Mouse (Mus musculus): Measurements from ENCODE around the gene Zfp866.

The Zfp866 gene

GRCm38 (mm10) chr8:69796721-69797345 is 5.9 kb upstream of the Zfp866 start:
- no peak for DNase-seq (ENCODE audit: low spot score)

GRCm38 (mm10) chr8:69794901-69795300 is 3.9 kb upstream of the Zfp866 start:
- DNase-seq (ENCODE audit: low spot score), result no peak

GRCm38 (mm10) chr8:69794096-69794495 is 3.1 kb upstream of the Zfp866 start:
- no peak for DNase-seq (ENCODE audit: low spot score)

GRCm38 (mm10) chr8:69793666-69794065 is 2.7 kb upstream of the Zfp866 start:
- no peak for DNase-seq (ENCODE audit: low spot score)

- no peak for DNase-seq (ENCODE audit: low spot score)
Measured at GRCm38 (mm10) chr8:69791415-69792068, 564 bp upstream of the Zfp866 start.

- no peak for DNase-seq (ENCODE audit: low spot score)
Measured at GRCm38 (mm10) chr8:69790364-69790763, 614 bp downstream of the Zfp866 start.

- DNase-seq (ENCODE audit: low spot score), result no peak
Measured at GRCm38 (mm10) chr8:69789731-69790130, 1.2 kb downstream of the Zfp866 start.

- DNase-seq (ENCODE audit: low spot score), result no peak
Measured at GRCm38 (mm10) chr8:69789105-69789504, 1.9 kb downstream of the Zfp866 start.

GRCm38 (mm10) chr8:69777111-69777510 is 13.9 kb downstream of the Zfp866 start:
- DNase-seq (ENCODE audit: low spot score), result no peak

- DNase-seq (ENCODE audit: low spot score), result no peak
Measured at GRCm38 (mm10) chr8:69775149-69775534, 15.8 kb downstream of the Zfp866 start.

GRCm38 (mm10) chr8:69774503-69775148 is 16.4 kb downstream of the Zfp866 start, which contains the start of gene Gm20422:
Gm20422 (minus strand) TSS chr8:69774886.
- peak; percentile 92 for DNase-seq (ENCODE audit: low spot score)

- DNase-seq (ENCODE audit: low spot score), result no peak
Measured at GRCm38 (mm10) chr8:69772106-69772505, 18.9 kb downstream of the Zfp866 start.

- DNase-seq (ENCODE audit: low spot score), result no peak
Measured at GRCm38 (mm10) chr8:69771221-69771620, 19.8 kb downstream of the Zfp866 start.

GRCm38 (mm10) chr8:69761814-69762445 is 29.0 kb downstream of the Zfp866 start:
- no peak for DNase-seq (ENCODE audit: low spot score)

- no peak for DNase-seq (ENCODE audit: low spot score)
Measured at GRCm38 (mm10) chr8:69758316-69758715, 32.7 kb downstream of the Zfp866 start.

- no peak for DNase-seq (ENCODE audit: low spot score)
Measured at GRCm38 (mm10) chr8:69752437-69752836, 38.5 kb downstream of the Zfp866 start.

- DNase-seq (ENCODE audit: low spot score), result peak; percentile 96
Measured at GRCm38 (mm10) chr8:69749544-69750454, 41.2 kb downstream of the Zfp866 start, which contains the start of gene Zfp963. Zfp963 (minus strand) TSS chr8:69749970.

- DNase-seq (ENCODE audit: low spot score), result no peak
Measured at GRCm38 (mm10) chr8:69741231-69741630, 49.7 kb downstream of the Zfp866 start.

- DNase-seq (ENCODE audit: low spot score), result no peak
Measured at GRCm38 (mm10) chr8:69740763-69741162, 50.2 kb downstream of the Zfp866 start.

- DNase-seq (ENCODE audit: low spot score), result no peak
Measured at GRCm38 (mm10) chr8:69735495-69735894, 55.5 kb downstream of the Zfp866 start.

GRCm38 (mm10) chr8:69717232-69717580 is 73.8 kb downstream of the Zfp866 start:
- no peak for DNase-seq (ENCODE audit: low spot score)

Data from layer of hippocampus, adult 11-12 months (tissue).